Mouse (Mus musculus) intestine, embryonic 14.5 days (tissue): ENCODE data around the gene Heca. TPM values are rescaled to one million over a fixed set of nuclear protein-coding genes. Genes with fewer than 3 reads are reported as not detected.
"Not testable (repeated sequence)": the region's sequence is repeated elsewhere in the genome, so short reads cannot be mapped to it uniquely, and the experiment has no call there.

Experiments
- ATAC-seq: fragments of 200-750 bp; cut with Nextera tagmentation; replicated peaks from 2 replicates; pipeline ENCODE4 v1.8.0; 2017; ENCODE audit warnings: low read depth, moderate number of reproducible peaks, moderate TSS enrichment, moderate library complexity; ENCODE audit not compliant: low FRiP score, low TSS enrichment
- DNase-seq: peaks from one replicate; pipeline ENCODE4 v3.0.0-alpha.2; 2018; ENCODE audit warnings: low spot score
- H3K27ac ChIP-seq: fragments of 300-500 bp; sonication (generic); 2 replicates; pipeline ENCODE4 v1.5.1; 2014; ENCODE audit warnings: low read depth, mild to moderate bottlenecking, control low read depth
- H3K27me3 ChIP-seq: fragments of 300-500 bp; sonication (generic); replicated peaks from 2 replicates; pipeline ENCODE4 v1.6.1; 2014; ENCODE audit warnings: low read length, control low read depth; ENCODE audit not compliant: control insufficient read depth, insufficient read depth
- H3K36me3 ChIP-seq: fragments of 300-500 bp; sonication (generic); 2 replicates; pipeline ENCODE4 v1.6.1; 2014; ENCODE audit warnings: low read length, control low read depth; ENCODE audit not compliant: control insufficient read depth, insufficient read depth
- H3K4me1 ChIP-seq: fragments of 300-500 bp; sonication (generic); replicated peaks from 2 replicates; pipeline ENCODE4 v1.6.1; 2014; ENCODE audit warnings: low read length, control low read depth, mixed read lengths; ENCODE audit not compliant: control insufficient read depth, insufficient read depth
- H3K4me2 ChIP-seq: fragments of 300-500 bp; sonication (generic); 2 replicates; pipeline ENCODE4 v1.6.1; 2014; ENCODE audit warnings: low read length
- H3K4me3 ChIP-seq: fragments of 300-500 bp; sonication (generic); 2 replicates; pipeline ENCODE4 v1.5.1; 2014; ENCODE audit warnings: low read depth, low read length, control low read depth, mixed read lengths
- H3K9ac ChIP-seq: fragments of 300-500 bp; sonication (generic); 2 replicates; pipeline ENCODE4 v1.6.1; 2014; ENCODE audit warnings: mild to moderate bottlenecking, low read length
- H3K9me3 ChIP-seq: fragments of 300-500 bp; sonication (generic); 2 replicates; pipeline ENCODE4 v1.6.1; 2016; ENCODE audit warnings: low read length, control low read depth; ENCODE audit not compliant: control insufficient read depth
- WGBS: fragments of 180-500 bp; shearing (Covaris S2); extraction: QIAGEN DNeasy Blood & Tissue Kit; methylation state at CpG from one replicate; pipeline ENCODE4 v1.1.7; 2014; 5-methylcytosine and 5-hydroxymethylcytosine counted together
- polyA plus RNA-seq: library from polyadenylated mRNA; unstranded; fragments of >200 nt; fragmentation: Nextera tagmentation; extraction: Ambion mirVana; gene quantifications from 2 replicates; pipeline ENCODE4 v1.2.1, GENCODE M21; 2014

The Heca gene
- polyA plus RNA-seq, 1 experiment from 2014 or later: 4.2 TPM

DNA sequence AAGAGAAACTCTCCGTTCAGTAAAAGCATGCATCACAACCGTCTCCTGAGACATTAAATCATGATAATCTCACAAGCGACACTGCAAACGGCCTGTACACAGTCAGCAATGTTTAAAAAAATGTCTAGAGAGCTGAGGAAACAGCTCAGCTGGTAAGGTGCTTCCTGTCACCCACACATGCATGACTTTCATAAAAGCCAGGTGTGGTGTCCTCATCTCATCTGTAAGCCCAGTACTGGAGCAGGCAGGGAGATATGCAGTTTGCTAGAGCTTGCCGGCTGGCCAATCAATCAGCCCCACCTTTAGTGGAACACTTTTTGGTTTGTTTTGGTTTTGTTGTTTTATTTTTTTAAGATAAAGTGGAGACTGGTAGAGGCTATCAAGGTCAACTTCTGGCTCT, 27.9 kb downstream of the Heca start:
- no peaks in the 10 kb centered on the region for H3K9me3 ChIP-seq
- 43% methylated on average over 5 of the region's 5 CpGs for WGBS
- no peak for DNase-seq

DNA sequence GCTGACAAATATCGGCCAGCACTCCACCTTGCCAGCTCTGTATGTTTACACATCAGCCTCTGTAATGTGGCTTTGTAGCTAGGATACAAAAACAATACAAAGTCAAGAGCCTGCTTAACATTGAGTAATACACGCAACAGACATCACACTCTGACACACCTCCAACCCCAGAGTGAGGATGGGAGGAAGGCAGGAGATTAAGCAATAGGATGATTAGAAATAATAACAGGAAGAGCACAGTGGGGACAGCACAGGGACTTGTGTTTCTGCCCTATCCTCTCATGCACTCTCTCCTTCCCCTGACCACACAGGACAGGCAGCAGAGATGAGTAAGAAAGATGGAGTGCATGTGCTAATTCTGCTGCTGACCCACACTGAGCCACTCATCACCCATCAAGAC, 28.8 kb downstream of the Heca start:
- Histone ChIP-seq H3K27me3 (no peaks in the 10 kb centered on the region), H3K36me3 (peaks cover 11% of the 10 kb centered on the region), H3K9me3 (no peaks in the 10 kb centered on the region), H3K4me1 (no peaks in the 10 kb centered on the region), H3K4me2 (no peak overlapping the region), H3K9ac (no peak overlapping the region), H3K4me3 (no peak overlapping the region), H3K27ac (no peak overlapping the region)
- DNase-seq (no peak), ATAC-seq (no peak)
- 77% methylated on average over 2 of the region's 2 CpGs for WGBS

More for the DNA sequence above, 27.9 kb downstream of the Heca start:
- Histone ChIP-seq H3K4me3 (no peak overlapping the region), H3K27me3 (no peaks in the 10 kb centered on the region), H3K4me2 (no peak overlapping the region), H3K4me1 (no peaks in the 10 kb centered on the region), H3K27ac (no peak overlapping the region), H3K9ac (no peak overlapping the region), H3K36me3 (peaks cover 8% of the 10 kb centered on the region)
- ATAC-seq: no peak

DNA sequence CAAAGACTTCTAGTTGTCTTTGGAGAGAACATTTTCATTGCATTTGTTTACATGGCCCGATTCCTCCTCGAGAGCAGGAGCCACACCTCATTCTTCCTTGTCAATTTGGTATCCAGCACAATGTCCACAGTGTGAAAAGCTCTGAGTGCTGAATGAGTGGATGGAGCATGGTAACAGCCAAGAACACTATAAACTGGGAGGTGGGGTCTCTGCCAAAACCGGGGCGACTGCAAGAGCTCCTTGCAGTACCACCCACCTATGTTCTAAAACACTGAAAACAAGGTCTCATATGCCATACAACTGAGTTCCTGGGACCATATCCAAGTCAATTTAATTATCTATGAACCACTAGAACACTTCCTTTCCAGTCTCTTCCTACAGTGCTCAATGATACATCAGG, 39.1 kb downstream of the Heca start:
- no peak overlapping the region for H3K27ac ChIP-seq
- no peak overlapping the region for H3K9ac ChIP-seq
- H3K4me3 ChIP-seq: no peak overlapping the region
- no peaks in the 10 kb centered on the region for H3K4me1 ChIP-seq
- no peak for DNase-seq
- H3K27me3 ChIP-seq: no peaks in the 10 kb centered on the region
- 65% methylated on average over 4 of the region's 4 CpGs for WGBS
- H3K36me3 ChIP-seq: no peaks in the 10 kb centered on the region; the same call in 1 of the 2 replicates
- no peaks in the 10 kb centered on the region for H3K9me3 ChIP-seq
- no peak for ATAC-seq
- H3K4me2 ChIP-seq: no peak overlapping the region

DNA sequence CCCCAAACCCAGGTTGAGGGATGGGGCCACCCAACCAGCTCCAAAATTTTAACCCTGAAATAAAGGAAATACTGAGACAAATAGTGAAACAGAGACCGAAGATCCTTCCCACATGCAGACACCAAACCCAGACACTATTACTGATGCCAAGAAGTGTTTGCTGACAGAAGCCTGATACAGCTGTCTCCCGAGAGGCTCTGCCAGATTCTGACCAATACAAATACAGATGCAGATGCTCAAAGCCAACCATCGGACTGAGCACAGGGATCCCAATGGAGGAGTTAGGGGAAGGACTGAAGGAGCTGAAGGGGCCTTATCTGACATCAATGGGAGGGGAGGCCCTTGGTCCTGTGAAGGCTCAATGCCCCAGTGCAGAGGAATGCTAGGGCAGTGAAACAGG, 41.5 kb downstream of the Heca start:
- 81% methylated on average over 3 of the region's 3 CpGs for WGBS
- ATAC-seq, DNase-seq: not testable (repeated sequence)

DNA sequence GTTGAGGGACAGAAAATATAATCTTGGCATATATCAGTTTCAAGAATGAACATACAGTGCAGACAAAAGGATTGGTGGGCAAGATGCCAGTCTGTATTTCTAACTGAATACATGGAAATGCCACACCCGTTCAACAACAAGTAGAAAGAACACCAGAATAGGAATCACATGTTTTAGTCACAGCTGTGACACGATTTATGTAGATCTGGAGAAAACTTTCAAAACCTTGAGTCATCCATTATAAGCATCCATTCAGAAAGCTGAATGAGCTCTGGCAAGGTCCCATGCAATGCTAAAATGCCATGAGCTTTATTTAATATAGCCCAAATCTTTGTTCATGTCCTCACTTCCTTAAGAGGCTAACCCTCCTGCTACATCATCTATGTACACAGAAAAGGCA, 44.4 kb downstream of the Heca start:
- DNase-seq (no peak), ATAC-seq (no peak)
- H3K27me3 ChIP-seq: no peaks in the 10 kb centered on the region
- no peaks in the 10 kb centered on the region for H3K4me1 ChIP-seq
- peaks cover 12% of the 10 kb centered on the region; the same call in 1 of the 2 replicates for H3K36me3 ChIP-seq
- WGBS: 86% methylated on average over 2 of the region's 2 CpGs
- H3K4me3 ChIP-seq: no peak overlapping the region
- H3K9me3 ChIP-seq: no peaks in the 10 kb centered on the region
- no peak overlapping the region for H3K9ac ChIP-seq
- no peak overlapping the region for H3K4me2 ChIP-seq
- no peak overlapping the region for H3K27ac ChIP-seq

More for the DNA sequence above, 41.5 kb downstream of the Heca start:
- H3K4me1 ChIP-seq, H3K4me2 ChIP-seq, H3K36me3 ChIP-seq, H3K9me3 ChIP-seq, H3K27me3 ChIP-seq, H3K4me3 ChIP-seq, H3K27ac ChIP-seq, H3K9ac ChIP-seq: not testable (repeated sequence)

DNA sequence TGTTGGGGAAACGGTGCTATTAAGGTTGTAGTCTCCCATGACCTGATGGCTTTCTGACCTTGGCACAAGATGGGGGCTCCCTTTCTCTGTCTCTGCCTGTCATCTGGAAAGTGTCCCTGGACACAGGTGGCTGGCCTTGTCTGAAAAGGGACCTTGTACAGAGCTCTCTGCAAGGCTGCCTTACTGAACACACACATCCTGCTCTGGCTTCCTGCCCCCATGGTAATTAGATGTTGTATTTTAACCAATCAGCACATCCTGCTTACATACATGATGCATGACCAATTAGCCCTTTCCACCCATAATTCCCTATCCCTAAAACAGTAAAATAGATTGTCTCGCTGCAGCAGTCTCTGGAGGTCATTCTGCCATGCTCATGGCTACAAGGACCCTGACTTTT, 67.1 kb downstream of the Heca start:
- no peak for DNase-seq
- Histone ChIP-seq H3K9me3 (no peaks in the 10 kb centered on the region), H3K27ac (no peak overlapping the region), H3K4me3 (no peak overlapping the region), H3K4me1 (no peaks in the 10 kb centered on the region), H3K27me3 (no peaks in the 10 kb centered on the region), H3K9ac (no peak overlapping the region), H3K4me2 (no peak overlapping the region), H3K36me3 (no peaks in the 10 kb centered on the region)
- no peak for ATAC-seq
- WGBS: 78% methylated on average over 2 of the region's 2 CpGs

DNA sequence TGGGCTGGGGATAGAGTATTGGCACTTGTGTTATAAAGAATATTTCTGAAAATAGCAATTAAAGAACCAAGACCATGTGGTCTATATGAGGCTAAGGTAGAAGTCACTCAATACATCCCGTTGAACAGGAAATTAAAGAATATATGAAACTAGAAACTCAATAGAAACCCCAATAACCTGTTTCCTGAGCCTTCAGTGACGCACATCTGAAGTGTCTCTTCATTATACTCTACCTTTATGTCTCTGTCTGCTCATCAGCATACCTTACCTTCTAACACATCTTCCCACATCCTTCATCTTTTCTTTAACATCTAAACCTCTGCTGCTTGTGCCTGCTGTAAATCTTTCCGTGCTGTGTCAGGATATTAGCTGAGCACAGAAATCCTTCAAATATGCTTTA, 67.8 kb downstream of the Heca start:
- Histone ChIP-seq H3K4me2 (no peak overlapping the region), H3K4me3 (no peak overlapping the region), H3K9me3 (no peaks in the 10 kb centered on the region), H3K36me3 (no peaks in the 10 kb centered on the region), H3K9ac (no peak overlapping the region), H3K27me3 (no peaks in the 10 kb centered on the region), H3K4me1 (no peaks in the 10 kb centered on the region), H3K27ac (no peak overlapping the region)
- DNase-seq: no peak
- WGBS: 86% methylated on average over 3 of the region's 3 CpGs
- no peak for ATAC-seq

DNA sequence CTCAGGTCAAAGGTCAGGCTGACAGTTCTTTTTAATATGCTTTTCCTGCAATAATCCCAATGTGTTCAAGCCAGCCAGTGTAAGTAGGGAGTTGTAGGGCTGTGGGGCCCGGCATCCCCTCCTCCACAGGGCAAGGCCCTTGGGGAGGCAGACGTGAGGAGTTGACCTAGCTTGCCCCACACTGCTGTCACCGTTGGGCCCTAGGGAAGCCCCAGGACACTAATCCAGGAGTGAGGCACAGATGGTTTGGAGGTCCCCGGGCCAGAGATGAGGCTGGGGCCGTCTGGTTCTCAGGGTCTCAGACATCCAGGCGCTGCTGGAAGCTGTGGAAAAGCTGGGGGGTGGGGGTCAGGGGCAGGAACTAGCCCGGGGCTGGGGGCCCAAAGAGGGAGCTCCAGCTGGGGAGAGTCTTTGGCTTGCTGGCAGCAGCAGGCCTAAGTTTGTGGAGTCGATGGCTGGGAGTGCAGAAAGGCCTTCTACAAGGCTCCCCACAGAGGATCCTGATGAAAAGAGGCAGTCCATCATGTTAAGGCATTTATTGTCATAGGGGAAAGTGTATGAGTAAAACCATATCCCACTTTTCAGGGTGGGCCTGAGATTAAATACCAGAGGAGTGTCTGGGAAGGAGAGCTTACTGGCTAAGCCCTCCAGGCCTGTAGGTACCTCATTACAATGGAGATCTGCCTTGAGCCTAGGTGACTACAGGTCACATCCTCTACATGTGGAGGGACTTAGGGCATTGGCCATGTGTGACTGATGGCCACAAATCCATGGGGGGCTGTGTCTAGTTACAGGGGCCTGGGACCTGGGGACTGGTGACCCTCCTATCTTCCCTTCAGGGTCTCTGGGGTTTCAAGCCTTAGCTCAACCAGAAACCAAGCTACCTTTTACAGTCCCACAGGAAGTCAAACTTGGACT, 69.6 kb downstream of the Heca start:
- Histone ChIP-seq H3K9ac (no peak overlapping the region), H3K36me3 (no peaks in the 10 kb centered on the region), H3K4me3 (no peak overlapping the region), H3K9me3 (no peaks in the 10 kb centered on the region), H3K4me2 (no peak overlapping the region), H3K27me3 (no peaks in the 10 kb centered on the region), H3K4me1 (no peaks in the 10 kb centered on the region), H3K27ac (no peak overlapping the region)
- 46% methylated on average over 8 of the region's 8 CpGs for WGBS
- ATAC-seq (0 out of 2 replicates have a peak, but pooled peaks have one; percentile 23), DNase-seq (no peak)
